Mouse (Mus musculus) brain, embryonic 14.5 days (tissue): ENCODE data around the gene Sppl2c.

Experiments
- CTCF ChIP-seq: fragments of 200-500 bp; IDR thresholded peaks from 2 replicates; pipeline ENCODE4 v1.5.1; 2012; ENCODE audit warnings: inconsistent platforms, mild to moderate bottlenecking, moderate library complexity, borderline replicate concordance; ENCODE audit not compliant: insufficient read depth, insufficient read length; ENCODE audit errors: extremely low read depth
- POLR2A ChIP-seq: fragments of 200-500 bp; IDR thresholded peaks from 2 replicates; pipeline ENCODE4 v1.6.1; 2012; ENCODE audit warnings: mild to moderate bottlenecking, inconsistent platforms, borderline replicate concordance; ENCODE audit not compliant: poor library complexity, insufficient read depth, insufficient read length, severe bottlenecking; ENCODE audit errors: extremely low read depth

DNA sequence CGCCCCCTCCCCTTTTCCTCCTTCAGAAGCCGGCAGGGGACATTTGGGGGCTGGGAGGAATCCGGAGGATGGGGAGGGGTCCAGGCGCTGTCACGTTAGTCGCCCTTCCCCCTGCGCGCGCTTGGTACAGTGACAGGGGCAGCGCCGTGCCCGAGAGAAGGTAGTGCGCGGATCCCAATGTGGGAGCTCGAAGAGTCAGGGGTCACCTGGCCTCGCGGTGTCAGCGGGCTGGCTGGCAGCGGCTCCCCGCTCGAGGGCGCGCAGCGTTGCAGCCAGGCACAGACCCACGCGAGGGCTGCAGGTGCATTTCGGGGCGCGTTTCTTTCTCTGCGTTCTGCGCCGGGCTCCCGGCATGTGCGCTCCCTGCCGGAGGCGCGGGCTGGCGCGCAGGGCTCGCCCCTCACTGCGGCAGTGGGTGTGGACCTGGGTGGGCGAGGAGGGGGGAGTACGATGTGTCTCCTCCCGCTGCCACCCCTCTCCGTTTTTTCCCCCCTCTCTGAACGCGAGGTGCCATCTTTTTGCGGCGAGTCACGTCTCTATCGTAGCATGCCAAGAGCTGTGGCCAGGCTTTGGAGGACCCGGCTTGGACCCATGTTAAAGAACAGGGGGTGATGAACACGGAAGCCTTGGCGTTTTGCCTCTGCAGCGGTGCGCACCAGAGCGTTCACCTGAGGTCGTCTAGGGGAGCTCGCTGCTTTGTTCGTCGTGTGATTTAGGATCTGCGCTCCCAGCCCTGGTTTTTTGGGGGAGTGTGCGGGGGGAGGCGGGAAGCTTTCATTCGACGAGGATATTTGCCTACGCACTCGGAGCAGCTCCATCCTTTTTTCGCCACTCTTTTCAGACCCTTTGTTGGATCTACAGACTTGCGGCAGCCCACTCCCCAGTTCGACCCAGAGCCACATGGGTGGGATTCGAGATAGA lies 46.3 kb downstream of the Sppl2c start:
- TF ChIP-seq CTCF (no peak), POLR2A (peak; percentile 67)
